Mouse (Mus musculus) T-cell, adult 2 months (primary cell): ENCODE data around the gene Abhd8.

Experiments used
- DNase-seq: peaks from one replicate; pipeline ENCODE4 v3.0.0; 2022; ENCODE audit warnings: low spot score

Gene Abhd8

GRCm38 (mm10) chr8:71477196-71477845 lies 13.9 kb upstream of the Abhd8 start:
- DNase-seq, result peak; percentile 48

GRCm38 (mm10) chr8:71476099-71476940 lies 12.9 kb upstream of the Abhd8 start:
- DNase-seq, result peak; percentile 69

DNA sequence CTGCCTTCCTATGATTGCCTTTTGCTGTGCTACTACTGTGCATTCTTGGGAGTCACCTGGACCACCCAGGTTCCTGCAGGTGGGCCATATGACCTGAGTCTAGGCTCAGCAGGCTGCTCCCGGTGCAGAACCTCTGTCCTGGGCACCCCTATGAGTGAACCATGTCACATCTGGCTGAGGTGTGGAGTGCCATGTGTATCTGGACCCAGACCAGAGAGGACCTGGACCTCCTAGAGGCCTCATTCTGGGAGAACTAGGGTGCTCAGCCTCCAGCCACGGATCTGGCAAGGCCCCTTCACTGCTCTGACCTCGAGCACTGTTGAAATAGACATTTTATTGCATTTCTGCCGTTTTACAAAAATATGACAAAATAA lies 12.2 kb upstream of the Abhd8 start:
- no peak for DNase-seq

- DNase-seq, result no peak
Measured at GRCm38 (mm10) chr8:71474785-71475701, 11.6 kb upstream of the Abhd8 start.

- DNase-seq, result no peak
Measured at GRCm38 (mm10) chr8:71474344-71474743, 10.9 kb upstream of the Abhd8 start.

- DNase-seq, result no peak
Measured at GRCm38 (mm10) chr8:71472601-71473386, 9.3 kb upstream of the Abhd8 start.

GRCm38 (mm10) chr8:71471861-71472260 lies 8.4 kb upstream of the Abhd8 start:
- DNase-seq, result no peak

DNA sequence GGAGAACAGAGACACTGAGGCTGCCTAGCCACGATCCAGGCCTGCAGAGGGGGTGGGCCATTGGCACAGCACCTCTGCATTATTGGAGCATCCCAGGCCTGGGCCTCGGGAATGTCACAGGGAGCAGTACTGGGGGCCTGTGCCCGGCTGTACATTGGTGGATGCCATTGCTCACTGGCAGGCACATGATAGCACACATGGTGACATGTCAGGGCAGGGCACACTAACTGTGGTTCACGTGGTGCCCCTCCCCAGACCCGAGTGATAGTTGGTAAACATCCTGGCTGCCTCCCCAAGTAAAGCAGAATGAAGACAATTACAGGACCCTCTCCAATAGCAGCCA lies 7.4 kb upstream of the Abhd8 start:
- DNase-seq, result no peak

DNA sequence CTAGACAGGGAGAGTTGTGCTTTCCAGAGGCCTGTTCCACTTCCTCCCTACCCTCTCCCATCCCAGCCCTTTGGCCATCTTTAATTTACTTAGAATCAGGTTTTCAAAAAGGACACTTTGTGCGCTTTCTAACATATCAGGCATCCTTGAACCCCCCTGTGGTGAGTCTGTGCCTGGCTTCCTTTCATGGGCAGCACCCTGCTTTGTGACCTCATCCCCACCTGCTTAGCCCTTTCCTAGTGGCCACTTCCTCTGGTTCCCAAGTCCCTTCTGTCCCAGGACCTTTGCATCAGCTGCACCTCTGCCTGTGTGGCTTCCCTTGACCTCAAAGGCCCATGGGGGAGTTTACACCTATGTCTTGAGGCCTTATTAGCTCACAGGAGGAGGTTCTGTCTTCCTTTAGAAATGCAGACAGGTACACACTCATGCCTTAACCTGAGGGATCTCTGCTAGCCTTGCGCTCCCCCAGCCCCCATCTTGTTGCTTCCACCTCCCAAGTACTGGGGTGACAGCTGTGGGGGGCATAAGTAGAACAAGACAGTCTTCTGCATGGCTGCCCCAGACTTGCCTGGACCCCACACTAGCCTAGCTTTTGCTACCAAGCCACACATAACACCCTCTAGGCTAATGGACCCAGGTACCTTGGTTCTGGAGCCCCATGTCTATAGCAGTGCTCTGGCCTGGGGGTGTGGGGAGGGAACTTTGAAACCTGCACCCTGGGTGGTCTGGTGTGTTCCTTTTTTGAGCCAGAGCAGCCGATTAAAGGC lies 6.9 kb upstream of the Abhd8 start:
- no peak for DNase-seq

GRCm38 (mm10) chr8:71469411-71469810 lies 6.0 kb upstream of the Abhd8 start:
- DNase-seq, result peak; percentile 48

- peak; percentile 98 for DNase-seq
Measured at GRCm38 (mm10) chr8:71468916-71469315, 5.5 kb upstream of the Abhd8 start, which contains the start of gene Dda1. TSS of gene Dda1 (plus strand) at chr8:71469199.

GRCm38 (mm10) chr8:71468001-71468400 lies 4.5 kb upstream of the Abhd8 start:
- DNase-seq, result no peak

DNA sequence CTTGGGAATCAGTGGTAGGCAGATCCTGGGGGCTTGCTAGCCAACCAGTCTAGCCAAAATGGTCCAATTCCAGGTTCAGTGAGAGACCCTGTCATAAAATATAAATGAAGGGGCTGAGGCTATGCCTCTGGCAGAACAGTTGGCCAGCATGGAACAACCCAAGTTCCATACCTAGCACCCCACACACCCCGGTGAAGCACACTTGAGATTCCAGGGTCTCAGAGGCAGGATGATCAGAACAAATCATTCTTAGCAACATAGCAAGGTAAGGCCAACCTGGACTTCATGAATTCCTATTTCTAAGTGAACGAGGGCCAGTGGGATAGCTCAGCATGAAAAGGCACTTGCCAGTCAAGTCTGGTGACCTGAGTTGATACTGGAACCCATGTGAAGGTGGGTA lies 3.7 kb upstream of the Abhd8 start:
- no peak for DNase-seq

- no peak for DNase-seq
Measured at GRCm38 (mm10) chr8:71466198-71466597, 2.7 kb upstream of the Abhd8 start.

- DNase-seq, result no peak
Measured at GRCm38 (mm10) chr8:71465733-71466132, 2.3 kb upstream of the Abhd8 start.

DNA sequence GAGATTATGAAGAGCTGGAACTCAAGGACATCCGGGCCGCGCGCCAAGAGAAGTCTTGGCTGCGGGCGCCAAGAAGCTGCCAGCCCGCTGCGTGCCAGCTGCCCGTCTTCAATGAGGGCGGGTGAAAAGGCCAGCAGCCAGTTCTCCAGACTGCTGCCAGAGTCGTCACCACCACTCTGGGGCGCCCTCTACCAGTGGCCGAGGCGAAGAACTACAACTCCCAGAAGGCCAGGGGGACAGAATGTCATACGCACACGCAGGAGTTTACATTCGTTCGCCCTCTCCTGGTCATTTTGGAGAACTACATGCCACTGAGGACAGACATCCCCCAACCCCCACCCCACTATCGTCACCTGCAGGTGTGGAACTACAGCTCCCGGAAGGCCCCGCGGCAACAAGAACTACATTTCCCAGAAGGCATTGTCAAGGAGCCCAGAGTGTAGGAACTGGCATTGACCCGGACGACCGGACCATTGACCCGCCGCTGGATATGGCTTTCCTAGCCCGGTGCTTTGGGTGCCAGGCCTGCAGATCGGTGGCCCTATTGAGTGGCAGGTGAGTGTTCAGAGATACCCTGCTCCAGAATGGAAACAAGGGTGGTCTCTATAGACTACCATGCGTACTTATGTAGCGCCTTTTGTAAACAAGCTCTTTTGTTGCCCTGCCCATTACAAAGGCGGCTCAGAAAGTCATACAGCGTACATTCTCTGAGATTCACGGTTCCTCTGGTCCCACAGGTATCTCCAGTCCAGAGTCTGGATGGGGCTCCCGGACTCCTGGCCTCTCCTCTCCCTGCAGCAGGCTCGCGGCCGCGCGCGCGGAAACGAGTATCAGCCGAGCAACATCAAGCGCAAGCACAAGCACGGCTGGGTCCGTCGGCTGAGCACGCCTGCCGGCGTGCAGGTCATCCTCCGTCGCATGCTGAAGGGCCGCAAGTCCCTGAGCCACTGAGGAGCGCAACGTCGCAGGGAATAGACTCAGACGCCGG lies 1.4 kb upstream of the Abhd8 start, which contains the start of gene Mrpl34:
Gene Mrpl34, plus strand, starts transcription at position 447 of the 988 bp plus-strand sequence.
- DNase-seq, result peak; percentile 99

GRCm38 (mm10) chr8:71462786-71463185 lies 669 bp downstream of the Abhd8 start:
- DNase-seq, result peak; percentile 96

- DNase-seq, result no peak
Measured at GRCm38 (mm10) chr8:71462191-71462590, 1.3 kb downstream of the Abhd8 start.

DNA sequence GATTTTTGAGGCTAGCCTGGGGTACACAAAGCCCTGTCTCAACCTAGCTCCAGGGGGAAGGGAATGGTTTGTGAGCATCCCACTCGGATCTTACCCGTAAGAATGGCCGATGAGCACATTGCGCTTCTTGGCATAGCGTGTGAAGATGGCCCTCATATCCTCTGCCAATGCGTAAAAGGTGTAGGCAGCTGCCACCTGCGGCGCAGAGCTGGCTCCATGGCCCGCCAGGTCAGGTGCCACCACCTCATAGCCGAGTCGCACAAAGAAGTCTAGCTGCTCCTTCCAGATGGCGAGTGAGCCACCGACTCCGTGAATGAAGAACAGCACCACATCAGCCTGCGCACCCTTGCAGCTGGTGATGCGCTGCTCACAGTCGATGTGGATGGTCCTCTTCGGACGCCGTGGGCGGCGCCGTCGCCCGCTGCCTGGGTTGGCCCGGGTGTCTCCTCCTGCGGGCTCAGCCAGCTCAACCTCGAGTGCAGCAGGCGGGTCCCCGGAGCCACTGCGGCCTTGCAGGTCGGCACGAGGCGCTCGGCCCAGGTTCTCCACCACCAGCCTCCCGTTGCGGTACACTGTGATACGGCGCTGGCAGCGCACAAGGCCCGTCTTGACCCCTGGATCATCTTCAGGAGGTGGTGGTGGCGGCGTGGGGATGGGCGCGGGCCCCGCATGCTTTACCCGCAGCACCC lies 2.2 kb downstream of the Abhd8 start:
- DNase-seq, result no peak
